Mouse (Mus musculus): ENCODE measurements at regions not wholly inside any gene's neighbourhood (a gene's known extent, or its start where the extent isn't known, plus 50 kb on each side); places are given as distances from the start of the nearest gene placed in this dataset.

GRCm38 (mm10) chr7:71289702-71290101 lies 61.6 kb downstream of the Gm10295 start:
- no peak for DNase-seq

DNA sequence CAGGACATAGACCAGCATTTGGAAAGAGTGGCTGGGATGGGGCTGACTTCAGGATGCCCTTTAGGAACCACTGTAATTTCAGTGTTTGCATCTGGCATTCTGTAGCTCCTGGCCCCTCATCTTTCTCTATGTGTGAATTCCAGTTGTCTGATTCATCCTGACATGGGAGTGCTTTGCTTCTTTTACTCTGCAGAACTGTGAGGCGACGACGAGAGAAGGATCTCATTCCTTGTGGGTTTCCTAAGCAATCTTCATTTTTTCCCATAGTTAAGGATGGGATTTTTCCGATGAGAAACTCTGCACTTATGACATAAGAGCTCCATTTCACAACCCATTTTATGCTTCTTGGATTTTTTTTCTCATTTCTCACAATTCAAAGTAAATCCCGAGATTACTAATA lies 62.0 kb downstream of the Gm10295 start:
- no peak for DNase-seq

DNA sequence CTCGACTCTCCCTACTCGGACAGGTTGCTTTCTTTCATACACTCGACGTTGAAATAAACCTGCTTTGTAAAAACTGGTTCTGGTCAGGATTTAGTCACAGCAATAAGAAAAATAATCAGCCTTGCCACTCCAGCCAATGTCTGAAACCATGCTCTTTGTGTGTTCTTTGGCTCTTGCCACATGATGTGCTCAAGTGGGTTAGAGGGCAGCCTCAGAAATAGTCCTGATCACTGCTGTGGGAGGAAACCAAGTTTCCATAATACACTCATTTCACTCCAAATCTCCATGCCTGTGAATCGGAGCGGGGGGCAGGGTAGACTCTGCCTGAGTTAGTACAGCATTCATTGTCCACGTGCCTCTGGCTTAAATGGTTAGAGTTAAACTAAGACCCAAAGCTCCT lies 63.8 kb downstream of the Gm10295 start:
- DNase-seq: no peak

DNA sequence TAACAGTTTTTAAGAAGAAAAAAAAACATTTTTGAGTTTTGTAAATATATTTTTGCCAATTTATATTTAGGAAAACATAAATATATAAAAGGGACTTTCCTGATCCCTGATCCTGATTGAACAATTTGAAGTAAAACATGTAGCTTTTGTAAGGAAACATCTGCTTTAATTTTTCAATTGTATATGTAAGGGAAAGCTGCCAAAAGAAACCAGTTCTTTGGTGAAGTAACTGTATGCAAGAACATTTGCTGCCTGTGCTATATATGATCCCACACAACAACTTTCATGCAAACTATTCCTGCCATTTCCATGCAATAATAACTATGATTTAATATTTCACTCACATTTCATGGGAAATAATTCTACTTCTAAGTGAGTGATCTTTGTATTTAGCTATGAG lies 67.0 kb downstream of the Gm10295 start:
- DNase-seq: no peak

GRCm38 (mm10) chr7:71283419-71283818 lies 67.9 kb downstream of the Gm10295 start:
- DNase-seq: no peak

GRCm38 (mm10) chr7:71266101-71266500 lies 85.2 kb downstream of the Gm10295 start:
- DNase-seq: no peak

GRCm38 (mm10) chr7:71264115-71264514 lies 87.2 kb downstream of the Gm10295 start:
- peak; percentile 60 for DNase-seq

- no peak for DNase-seq
These were observed 101.6 kb downstream of the Gm10295 start for GRCm38 (mm10) chr7:71249669-71250068.

GRCm38 (mm10) chr7:71249216-71249615 lies 102.1 kb downstream of the Gm10295 start:
- DNase-seq: peak; percentile 45

DNA sequence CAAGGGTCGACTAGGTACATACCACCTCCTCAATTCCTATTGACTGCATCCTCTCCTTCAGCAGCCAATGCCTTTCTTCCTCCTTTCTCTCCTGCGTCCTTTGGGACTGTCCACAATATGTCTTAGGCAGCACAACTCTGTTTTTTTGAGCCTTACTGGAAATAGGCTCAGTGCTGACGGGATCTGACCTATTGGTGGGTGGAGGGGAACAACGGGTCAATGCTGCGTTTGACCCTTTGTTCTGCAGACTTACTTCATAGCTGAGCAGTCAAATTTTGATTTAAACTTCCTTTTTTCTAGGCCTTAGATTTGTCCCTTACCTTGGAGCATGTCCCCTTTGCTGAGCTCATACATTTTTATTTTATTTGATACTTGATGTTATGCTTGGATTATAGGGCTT lies 103.4 kb downstream of the Gm10295 start:
- peak; percentile 50 for DNase-seq

DNA sequence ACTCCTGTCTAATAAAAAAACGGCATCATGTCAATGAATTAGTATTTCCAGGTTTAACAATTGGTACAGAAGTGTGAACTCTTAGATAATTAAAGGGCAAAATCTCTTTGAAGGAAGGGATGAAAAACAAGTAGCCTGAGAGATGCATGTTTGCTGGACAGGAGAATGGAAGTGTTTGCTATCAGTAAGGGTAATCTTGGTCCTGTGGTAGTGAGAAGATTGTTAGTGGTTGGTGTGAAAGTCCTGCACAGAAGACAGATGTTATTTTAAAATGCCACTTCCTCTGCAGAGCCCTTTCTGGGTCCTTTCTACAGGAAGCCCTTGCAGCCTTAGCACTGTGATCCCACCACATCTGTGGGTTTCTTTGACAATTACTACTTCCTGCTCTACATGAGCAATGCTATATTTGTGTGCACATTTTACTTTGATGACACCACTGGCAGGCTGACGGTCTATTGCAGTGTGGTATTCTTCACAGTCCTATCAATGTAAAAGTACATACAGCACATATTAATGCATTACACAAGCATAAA lies 108.8 kb downstream of the Gm10295 start:
- no peak for DNase-seq

GRCm38 (mm10) chr7:71239207-71239606 lies 112.1 kb downstream of the Gm10295 start:
- DNase-seq: no peak

GRCm38 (mm10) chr7:71236334-71236733 lies 115.0 kb downstream of the Gm10295 start:
- no peak for DNase-seq

DNA sequence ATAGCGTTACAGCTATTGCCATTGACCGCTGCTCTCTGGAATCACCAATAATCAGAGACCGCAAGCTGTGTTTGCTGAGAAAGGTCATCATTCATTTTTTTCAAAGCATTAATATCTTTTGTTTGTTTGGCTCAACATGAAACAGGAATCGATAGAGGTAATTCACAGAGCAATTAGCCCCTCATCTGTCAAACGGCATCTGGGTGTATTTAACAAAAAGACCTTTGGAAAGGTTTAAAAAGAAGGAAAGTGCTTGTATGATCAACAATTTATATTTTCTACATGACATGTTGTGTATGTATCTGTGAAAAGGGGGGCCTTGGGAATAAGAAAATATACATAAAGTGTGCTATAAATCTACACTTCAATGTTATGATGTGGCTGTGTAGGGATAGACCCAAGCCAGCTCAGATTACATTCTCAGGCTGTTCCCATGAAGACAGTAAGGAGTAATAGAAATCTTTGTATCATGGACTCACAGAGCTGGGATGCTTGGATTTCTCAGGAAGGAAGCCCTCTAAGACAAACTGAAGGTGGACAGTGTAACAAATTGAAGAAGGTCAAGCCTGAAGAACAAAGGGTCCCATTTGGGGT lies 117.0 kb downstream of the Gm10295 start:
- DNase-seq: no peak

- DNase-seq: no peak
These were observed 118.2 kb downstream of the Gm10295 start for GRCm38 (mm10) chr7:71232821-71233815.

- DNase-seq: no peak
These were observed 120.3 kb downstream of the Gm10295 start for GRCm38 (mm10) chr7:71230901-71231477.

- no peak for DNase-seq
These were observed 122.1 kb downstream of the Gm10295 start for GRCm38 (mm10) chr7:71229183-71229582.

GRCm38 (mm10) chr7:71224320-71224865 lies 126.9 kb downstream of the Gm10295 start:
- no peak for DNase-seq

DNA sequence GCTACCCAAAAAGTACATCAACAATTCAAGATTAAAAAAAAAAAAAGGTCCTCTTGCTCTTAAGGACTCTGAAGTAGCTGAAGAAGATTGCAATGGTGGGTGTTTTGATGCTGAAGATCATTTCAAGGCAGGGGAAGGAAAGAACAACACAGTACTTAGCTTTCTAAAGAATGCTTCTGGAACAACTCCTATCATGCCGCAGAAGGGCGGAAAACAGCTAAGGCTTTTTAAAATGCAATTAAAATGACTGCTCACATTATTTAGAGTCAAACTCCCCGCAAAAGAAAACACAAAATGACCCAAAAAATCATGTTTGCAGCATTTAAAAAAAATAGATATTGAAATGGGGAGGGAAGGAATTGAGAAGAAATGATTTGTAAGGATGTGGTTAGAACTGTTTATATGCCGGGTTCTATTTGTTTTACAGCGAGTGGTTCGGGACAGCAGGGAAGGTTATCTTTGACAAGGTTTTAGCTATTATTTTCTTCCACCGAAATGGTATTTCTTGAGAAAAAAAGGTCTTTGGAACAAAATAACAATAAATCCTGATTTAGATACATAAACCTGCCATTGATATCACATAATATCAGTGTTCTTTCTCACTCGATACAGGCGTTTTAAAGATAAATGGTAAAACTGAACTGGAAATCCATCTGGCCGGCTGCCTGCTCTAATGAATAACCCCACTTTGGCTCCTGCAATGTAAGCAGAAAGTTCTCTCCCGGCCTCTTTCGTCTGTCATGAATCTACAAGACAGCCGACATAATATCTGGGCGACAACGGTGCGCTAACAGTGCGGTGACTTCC lies 127.6 kb downstream of the Gm10295 start:
- peak; percentile 72 for DNase-seq

GRCm38 (mm10) chr7:71217344-71217743 lies 133.9 kb downstream of the Gm10295 start:
- no peak for DNase-seq

DNA sequence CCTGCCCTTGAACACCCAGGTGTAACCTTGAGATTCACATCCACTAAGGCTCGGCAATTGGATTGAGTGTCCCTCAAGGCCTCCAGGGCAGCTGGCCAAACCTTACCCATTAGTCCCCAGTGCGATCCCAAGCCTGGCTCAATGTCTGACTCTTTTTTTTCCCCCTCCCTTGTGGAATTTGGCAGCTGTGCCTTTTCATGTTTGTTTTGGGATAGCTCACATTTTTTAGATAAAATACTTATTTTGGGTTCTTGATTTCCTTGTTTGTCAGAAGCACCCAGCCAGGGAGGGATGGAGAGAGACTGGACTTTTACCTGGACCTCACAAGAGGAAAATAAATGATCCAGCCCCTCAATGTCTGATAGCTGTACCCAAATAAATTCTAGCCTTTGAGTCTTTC lies 134.5 kb downstream of the Gm10295 start:
- DNase-seq: peak; percentile 61

DNA sequence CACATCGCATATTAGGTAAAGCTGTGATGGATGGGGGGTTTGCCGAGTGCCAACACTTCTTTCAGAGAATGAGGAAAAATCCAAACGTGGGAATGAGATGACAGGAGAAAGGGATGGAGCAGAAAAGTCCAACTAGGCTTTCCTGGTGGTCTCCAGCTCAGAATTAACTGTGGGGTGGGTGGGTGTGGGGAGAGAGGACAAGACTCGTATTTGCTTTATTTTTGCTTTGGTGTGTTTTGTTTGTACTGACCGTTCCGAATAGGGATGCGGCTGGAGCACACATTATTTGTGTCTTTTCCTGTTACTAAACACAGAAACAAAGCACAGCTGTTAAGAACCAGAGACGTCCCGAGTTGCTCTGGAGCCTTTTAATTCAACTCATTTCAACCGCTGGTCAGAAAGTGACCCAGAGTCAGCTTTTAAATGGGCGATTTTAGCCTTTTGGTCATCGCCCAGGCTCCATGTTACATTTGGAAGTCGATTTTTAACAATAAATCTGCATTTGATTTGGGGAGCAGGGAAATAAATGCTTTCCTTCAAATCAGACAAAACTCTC lies 136.7 kb downstream of the Gm10295 start:
- peak; percentile 55 for DNase-seq

Measured in kidney, adult 9 months (tissue).